Mouse (Mus musculus): ENCODE results near the gene Prf1. TPM values are rescaled to one million over a fixed set of nuclear protein-coding genes. Genes with fewer than 3 reads are reported as not detected.

The Prf1 gene
- polyA plus RNA-seq, 1 experiment from 2014 or later: 0.19 TPM

DNA sequence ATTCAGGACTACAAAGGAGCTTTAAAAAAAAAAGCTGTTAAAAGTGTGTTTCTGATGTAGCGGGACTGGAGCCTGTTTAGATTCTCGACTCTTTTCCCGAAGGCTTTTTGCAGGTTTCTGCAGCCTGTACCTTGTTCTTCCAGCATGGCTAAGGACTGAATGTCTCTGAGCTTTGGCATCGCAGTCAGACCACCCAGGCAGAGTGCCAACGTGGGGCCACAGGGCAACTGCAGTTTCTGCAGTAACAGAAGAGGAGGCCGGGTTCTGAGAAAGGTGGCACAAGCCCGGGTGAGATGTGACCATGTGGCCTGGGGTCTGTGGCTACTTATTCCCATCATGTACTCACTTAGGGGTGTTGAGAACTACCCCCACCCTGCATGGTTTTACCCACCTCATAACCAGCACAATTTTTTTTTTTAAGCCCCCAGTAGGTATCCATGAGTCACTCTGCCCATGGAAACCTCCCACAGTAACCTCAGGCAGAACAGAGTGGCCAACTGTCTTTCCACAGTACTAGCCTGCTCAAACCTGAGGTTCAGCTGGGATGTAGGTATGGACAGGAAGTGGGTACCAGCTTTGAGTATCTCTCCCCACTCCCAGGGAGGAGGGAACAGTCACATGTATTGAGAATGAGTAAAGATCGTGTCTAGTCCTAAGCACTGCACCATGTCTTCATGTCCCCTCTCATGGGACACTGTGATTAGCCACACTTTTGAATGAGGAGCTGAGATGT is 754 bp upstream of the Prf1 start:
- no peak overlapping the region for H3K9ac ChIP-seq (ENCODE audit: low read depth, low read length)
- no peaks in the 10 kb centered on the region for H3K9me3 ChIP-seq (ENCODE audit: control insufficient read depth, low read length)
- no peaks in the 10 kb centered on the region for H3K27me3 ChIP-seq (replicated peaks; ENCODE audit: control insufficient read depth, insufficient read depth, low read length)
- ATAC-seq (replicated peaks; ENCODE audit: low FRiP score): no peak
- WGBS: 80% methylated on average over 8 of the region's 8 CpGs
- H3K36me3 ChIP-seq (ENCODE audit: control insufficient read depth, insufficient read depth, low read length): no peaks in the 10 kb centered on the region
- H3K4me1 ChIP-seq (replicated peaks; ENCODE audit: control insufficient read depth, insufficient read depth, low read length): 0 out of 2 replicates have a peak, but pooled peaks cover 3% of the 10 kb centered on the region
- no peak overlapping the region for H3K4me3 ChIP-seq (ENCODE audit: low read depth, low read length)
- DNase-seq (ENCODE audit: low spot score): no peak
- no peak overlapping the region for H3K27ac ChIP-seq (ENCODE audit: low read depth, low read length)
- no peak overlapping the region for H3K4me2 ChIP-seq

DNA sequence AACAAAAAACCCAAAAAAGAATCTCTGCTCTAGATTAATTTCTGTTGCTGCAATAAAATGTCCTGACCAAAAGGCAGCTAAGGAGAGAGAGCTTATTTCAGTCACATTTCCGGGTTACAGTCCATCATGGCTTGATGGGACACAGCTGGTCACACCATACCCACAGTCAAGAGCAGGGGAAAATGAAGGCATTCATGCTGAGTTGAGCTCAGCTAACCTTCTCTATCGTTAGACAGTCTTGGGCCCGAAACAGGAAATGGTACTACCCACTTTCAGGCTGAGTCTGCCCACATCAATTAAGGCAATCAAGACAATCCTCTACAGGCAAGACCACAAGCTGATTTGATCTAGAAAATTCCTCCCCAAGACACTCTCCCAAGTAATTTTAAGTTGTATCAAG is 3.4 kb downstream of the Prf1 start:
- WGBS: 64% methylated on average over 3 of the region's 3 CpGs
- Histone ChIP-seq H3K27ac (ENCODE audit: low read depth, low read length) (no peak overlapping the region), H3K4me1 (replicated peaks; ENCODE audit: control insufficient read depth, insufficient read depth, low read length) (0 out of 2 replicates have a peak, but pooled peaks cover 3% of the 10 kb centered on the region), H3K27me3 (replicated peaks; ENCODE audit: control insufficient read depth, insufficient read depth, low read length) (no peaks in the 10 kb centered on the region; the same call in 1 of the 2 replicates), H3K4me3 (ENCODE audit: low read depth, low read length) (no peak overlapping the region), H3K9ac (ENCODE audit: low read depth, low read length) (no peak overlapping the region), H3K36me3 (ENCODE audit: control insufficient read depth, insufficient read depth, low read length) (no peaks in the 10 kb centered on the region), H3K4me2 (no peak overlapping the region), H3K9me3 (ENCODE audit: control insufficient read depth, low read length) (no peaks in the 10 kb centered on the region)
- DNase-seq (ENCODE audit: low spot score): no peak
- ATAC-seq (replicated peaks; ENCODE audit: low FRiP score): no peak

DNA sequence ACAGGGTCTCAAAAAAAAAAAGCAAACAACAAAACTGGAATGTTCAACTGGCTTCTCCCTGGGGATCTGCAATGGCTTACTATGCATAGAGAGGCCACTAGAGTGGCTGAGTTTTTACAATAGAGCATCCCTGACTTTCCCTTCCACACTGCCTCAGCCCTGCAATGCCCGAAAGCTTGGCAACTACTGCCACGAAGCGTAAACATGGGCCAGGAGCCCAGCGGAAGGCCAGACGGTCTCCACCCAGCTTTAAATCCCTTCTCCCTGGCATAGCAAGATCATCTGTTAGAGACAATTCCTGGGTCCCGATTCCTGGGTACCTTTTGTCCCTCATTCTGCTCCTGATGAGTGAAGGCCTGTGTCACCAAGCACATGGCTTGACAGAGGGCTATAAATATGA is 6.4 kb downstream of the Prf1 start:
- Histone ChIP-seq H3K4me1 (replicated peaks; ENCODE audit: control insufficient read depth, insufficient read depth, low read length) (no peaks in the 10 kb centered on the region), H3K4me3 (ENCODE audit: low read depth, low read length) (no peak overlapping the region), H3K27me3 (replicated peaks; ENCODE audit: control insufficient read depth, insufficient read depth, low read length) (no peaks in the 10 kb centered on the region; the same call in 1 of the 2 replicates), H3K9ac (ENCODE audit: low read depth, low read length) (no peak overlapping the region), H3K4me2 (no peak overlapping the region), H3K9me3 (ENCODE audit: control insufficient read depth, low read length) (no peaks in the 10 kb centered on the region), H3K27ac (ENCODE audit: low read depth, low read length) (no peak overlapping the region), H3K36me3 (ENCODE audit: control insufficient read depth, insufficient read depth, low read length) (no peaks in the 10 kb centered on the region)
- ATAC-seq (replicated peaks; ENCODE audit: low FRiP score) (no peak), DNase-seq (ENCODE audit: low spot score) (no peak)
- 76% methylated on average over 6 of the region's 6 CpGs for WGBS

DNA sequence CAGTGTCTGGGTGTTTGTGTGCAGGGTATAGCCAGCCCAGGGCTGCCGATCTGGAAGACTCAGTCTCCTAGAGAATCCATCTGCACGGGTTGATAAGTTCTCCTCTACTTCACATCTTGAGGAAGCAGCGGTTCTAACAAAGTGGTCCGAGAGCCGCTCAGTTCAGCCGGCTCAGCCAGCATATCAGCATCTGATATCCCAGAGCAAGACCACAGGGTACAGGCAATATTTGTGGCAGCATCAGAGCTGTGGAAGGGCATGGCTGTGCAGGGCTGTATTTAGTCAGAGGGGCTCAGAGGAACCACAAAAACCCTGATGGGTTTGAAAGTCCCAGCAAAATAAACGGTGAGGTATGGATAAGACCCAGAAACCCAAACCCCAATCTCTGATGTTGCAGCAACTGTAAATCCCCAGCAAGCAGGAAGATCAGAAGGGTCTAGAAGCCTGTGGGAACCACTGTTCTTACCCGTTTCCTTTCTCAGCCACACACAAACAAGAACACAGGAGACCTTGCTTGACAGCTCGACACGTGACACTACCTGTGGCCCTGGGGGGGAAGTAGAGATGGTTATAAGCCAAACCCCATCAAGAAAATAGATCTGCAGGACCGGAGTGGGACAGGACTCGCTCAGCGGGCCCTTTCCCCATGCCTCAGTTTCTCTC is 8.4 kb downstream of the Prf1 start:
- no peak for DNase-seq (ENCODE audit: low spot score)
- Histone ChIP-seq H3K4me3 (ENCODE audit: low read depth, low read length) (no peak overlapping the region), H3K4me2 (no peak overlapping the region), H3K9me3 (ENCODE audit: control insufficient read depth, low read length) (no peaks in the 10 kb centered on the region), H3K27ac (ENCODE audit: low read depth, low read length) (no peak overlapping the region), H3K4me1 (replicated peaks; ENCODE audit: control insufficient read depth, insufficient read depth, low read length) (no peaks in the 10 kb centered on the region), H3K27me3 (replicated peaks; ENCODE audit: control insufficient read depth, insufficient read depth, low read length) (no peaks in the 10 kb centered on the region; the same call in 1 of the 2 replicates), H3K9ac (ENCODE audit: low read depth, low read length) (no peak overlapping the region), H3K36me3 (ENCODE audit: control insufficient read depth, insufficient read depth, low read length) (no peaks in the 10 kb centered on the region)
- ATAC-seq (replicated peaks; ENCODE audit: low FRiP score): no peak
- 56% methylated on average over 13 of the region's 13 CpGs for WGBS

DNA sequence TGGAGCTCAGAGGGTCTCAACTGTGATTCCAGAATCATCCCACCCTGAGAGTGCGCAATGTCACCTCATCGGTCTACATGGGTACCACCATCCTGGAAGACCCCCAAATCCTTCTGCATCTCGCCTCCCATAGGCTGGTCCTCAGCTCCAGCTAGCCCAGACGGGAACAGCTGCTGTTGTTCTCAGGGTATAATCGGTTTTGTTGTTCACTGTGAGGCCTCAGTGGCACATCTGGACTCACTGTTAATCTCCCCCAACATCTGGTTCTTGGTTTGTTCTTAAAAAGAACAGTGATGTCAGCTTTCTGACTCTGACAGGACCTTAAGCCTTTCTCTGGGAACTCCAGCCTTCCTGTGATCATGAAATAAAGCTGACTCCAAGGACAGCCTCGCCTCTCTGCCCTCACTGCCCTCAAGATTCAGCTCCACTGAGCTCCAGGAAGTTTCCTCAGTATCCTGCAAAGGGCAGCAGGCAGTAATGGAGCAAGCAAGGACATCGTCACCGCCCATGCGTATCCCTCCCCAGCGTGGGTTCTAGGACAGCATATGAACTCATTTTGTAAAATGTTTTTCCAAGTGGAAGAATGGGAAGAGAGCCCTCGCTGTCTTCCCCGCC is 11.2 kb downstream of the Prf1 start:
- no peak overlapping the region for H3K27ac ChIP-seq (ENCODE audit: low read depth, low read length)
- no peak for ATAC-seq (replicated peaks; ENCODE audit: low FRiP score)
- no peak overlapping the region for H3K4me2 ChIP-seq
- DNase-seq (ENCODE audit: low spot score): no peak
- no peaks in the 10 kb centered on the region for H3K4me1 ChIP-seq (replicated peaks; ENCODE audit: control insufficient read depth, insufficient read depth, low read length)
- H3K4me3 ChIP-seq (ENCODE audit: low read depth, low read length): no peak overlapping the region
- 63% methylated on average over 12 of the region's 12 CpGs for WGBS
- H3K27me3 ChIP-seq (replicated peaks; ENCODE audit: control insufficient read depth, insufficient read depth, low read length): no peaks in the 10 kb centered on the region
- H3K36me3 ChIP-seq (ENCODE audit: control insufficient read depth, insufficient read depth, low read length): no peaks in the 10 kb centered on the region
- H3K9ac ChIP-seq (ENCODE audit: low read depth, low read length): no peak overlapping the region
- no peaks in the 10 kb centered on the region for H3K9me3 ChIP-seq (ENCODE audit: control insufficient read depth, low read length)

DNA sequence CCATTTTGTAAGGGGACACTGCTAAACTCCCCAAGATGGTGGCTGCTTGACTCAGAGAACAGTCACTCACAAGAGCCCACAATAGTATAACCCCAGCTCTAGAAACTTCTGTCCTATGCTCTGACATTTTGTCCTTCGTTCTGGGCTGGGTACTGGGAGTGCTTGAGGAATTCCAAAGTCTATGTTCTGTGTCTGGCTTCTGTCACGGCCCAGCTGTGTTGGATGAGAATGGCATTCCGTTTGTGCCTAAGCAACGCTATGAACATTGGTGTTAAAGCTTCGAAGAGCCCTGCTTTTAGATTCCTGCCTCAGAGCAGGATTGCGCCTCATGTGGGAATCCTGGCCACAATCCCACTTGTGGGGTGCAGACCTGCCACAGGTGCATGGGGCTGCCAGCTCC is 14.5 kb downstream of the Prf1 start:
- 77% methylated on average over 6 of the region's 6 CpGs for WGBS
- Histone ChIP-seq H3K4me1 (replicated peaks; ENCODE audit: control insufficient read depth, insufficient read depth, low read length) (no peaks in the 10 kb centered on the region), H3K9ac (ENCODE audit: low read depth, low read length) (no peak overlapping the region), H3K27ac (ENCODE audit: low read depth, low read length) (no peak overlapping the region), H3K4me3 (ENCODE audit: low read depth, low read length) (no peak overlapping the region), H3K4me2 (no peak overlapping the region), H3K27me3 (replicated peaks; ENCODE audit: control insufficient read depth, insufficient read depth, low read length) (no peaks in the 10 kb centered on the region), H3K9me3 (ENCODE audit: control insufficient read depth, low read length) (no peaks in the 10 kb centered on the region), H3K36me3 (ENCODE audit: control insufficient read depth, insufficient read depth, low read length) (no peaks in the 10 kb centered on the region)
- DNase-seq (ENCODE audit: low spot score): no peak
- ATAC-seq (replicated peaks; ENCODE audit: low FRiP score): no peak

DNA sequence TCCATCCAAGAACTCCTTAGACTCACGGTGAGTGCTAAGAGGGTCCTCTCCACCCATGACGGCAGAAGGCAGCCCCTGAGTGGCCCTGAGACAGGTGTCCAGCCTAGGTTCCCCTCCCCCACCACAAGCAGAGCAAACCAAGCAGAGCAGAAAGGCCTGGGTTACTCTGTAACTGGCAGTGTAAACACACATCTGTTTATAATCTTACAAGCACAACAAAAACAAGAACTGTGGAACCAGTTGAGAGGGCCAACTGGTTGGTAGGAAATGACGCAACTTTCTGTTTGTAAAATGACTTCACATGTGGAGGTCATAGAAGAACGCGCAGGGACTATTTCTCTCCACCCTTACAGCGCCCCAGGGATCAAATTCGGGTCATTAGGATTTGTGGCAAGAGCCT is 15.1 kb downstream of the Prf1 start:
- no peak overlapping the region for H3K4me2 ChIP-seq
- peak; percentile 57; the same call in 1 of the 2 replicates for ATAC-seq (replicated peaks; ENCODE audit: low FRiP score)
- 55% methylated on average over 7 of the region's 7 CpGs for WGBS

DNA sequence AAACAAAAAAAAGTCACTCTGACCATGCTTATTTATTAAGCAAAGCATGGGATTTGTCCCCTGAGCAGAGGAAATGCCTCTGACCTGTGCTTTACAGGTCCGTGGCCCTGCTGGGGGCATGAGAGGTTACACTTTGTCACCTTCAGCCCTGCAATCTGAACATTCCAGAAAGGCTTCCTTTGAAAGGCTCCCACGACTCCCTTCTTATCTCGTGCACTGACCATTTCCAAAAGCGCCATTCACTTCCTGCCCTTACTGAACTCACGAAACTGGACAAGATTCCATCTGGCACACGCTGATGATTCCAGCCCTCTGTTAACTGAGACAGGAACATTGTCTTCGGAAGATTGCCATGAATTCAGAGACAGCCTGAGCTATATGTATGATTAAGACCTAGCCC is 16.1 kb downstream of the Prf1 start:
- ATAC-seq (replicated peaks; ENCODE audit: low FRiP score) (no peak), DNase-seq (ENCODE audit: low spot score) (no peak)
- Histone ChIP-seq H3K4me1 (replicated peaks; ENCODE audit: control insufficient read depth, insufficient read depth, low read length) (no peaks in the 10 kb centered on the region), H3K36me3 (ENCODE audit: control insufficient read depth, insufficient read depth, low read length) (peaks cover 2% of the 10 kb centered on the region; the same call in 1 of the 2 replicates), H3K27me3 (replicated peaks; ENCODE audit: control insufficient read depth, insufficient read depth, low read length) (no peaks in the 10 kb centered on the region), H3K4me2 (no peak overlapping the region), H3K9me3 (ENCODE audit: control insufficient read depth, low read length) (no peaks in the 10 kb centered on the region), H3K9ac (ENCODE audit: low read depth, low read length) (no peak overlapping the region), H3K4me3 (ENCODE audit: low read depth, low read length) (no peak overlapping the region), H3K27ac (ENCODE audit: low read depth, low read length) (no peak overlapping the region)
- WGBS: 33% methylated on average over 7 of the region's 7 CpGs

More for the DNA sequence above, 15.1 kb downstream of the Prf1 start:
- Histone ChIP-seq H3K4me3 (ENCODE audit: low read depth, low read length) (no peak overlapping the region), H3K4me1 (replicated peaks; ENCODE audit: control insufficient read depth, insufficient read depth, low read length) (no peaks in the 10 kb centered on the region), H3K9ac (ENCODE audit: low read depth, low read length) (no peak overlapping the region), H3K27me3 (replicated peaks; ENCODE audit: control insufficient read depth, insufficient read depth, low read length) (no peaks in the 10 kb centered on the region), H3K9me3 (ENCODE audit: control insufficient read depth, low read length) (no peaks in the 10 kb centered on the region), H3K27ac (ENCODE audit: low read depth, low read length) (no peak overlapping the region), H3K36me3 (ENCODE audit: control insufficient read depth, insufficient read depth, low read length) (no peaks in the 10 kb centered on the region)
- no peak for DNase-seq (ENCODE audit: low spot score)

Measured in liver, embryonic 11.5 days (tissue).